Mouse (Mus musculus) embryonic fibroblast, embryonic 13.5 days (primary cell): ENCODE measurements around the gene Rsrc1. TPM values are rescaled to one million over a fixed set of nuclear protein-coding genes. Genes with fewer than 3 reads are reported as not detected.
A peak's percentile ranks its signal among the peaks of the same experiment; 100 is the strongest.

Experiments used
- H3K27ac ChIP-seq: 2 replicates; pipeline ENCODE4 v1.5.1; 2012; ENCODE audit warnings: low read length, control low read depth, inconsistent platforms; ENCODE audit not compliant: insufficient read depth
- H3K4me1 ChIP-seq: 2 replicates; pipeline ENCODE4 v1.6.1; 2011; ENCODE audit warnings: low read length; ENCODE audit not compliant: control insufficient read depth, insufficient read depth
- H3K4me3 ChIP-seq: 2 replicates; pipeline ENCODE4 v1.5.1; 2011; ENCODE audit warnings: mild to moderate bottlenecking, control low read depth, low read length; ENCODE audit not compliant: insufficient read depth
- CTCF ChIP-seq: IDR thresholded peaks from 2 replicates; pipeline ENCODE4 v1.5.1; 2011; ENCODE audit warnings: mild to moderate bottlenecking, control low read depth, low read length, moderate library complexity, borderline replicate concordance; ENCODE audit not compliant: insufficient read depth
- POLR2A ChIP-seq: IDR thresholded peaks from 2 replicates; pipeline ENCODE4 v1.6.1; 2011; ENCODE audit warnings: low read depth, mild to moderate bottlenecking, control low read depth, low read length, moderate library complexity
- polyA plus RNA-seq: library from polyadenylated mRNA; stranded (reverse); fragments of >200 nt; gene quantifications from 2 replicates; pipeline ENCODE4 v1.2.4, GENCODE M21; 2011; ENCODE audit warnings: low read depth; ENCODE audit not compliant: missing spikeins, insufficient read length

Gene Rsrc1
- polyA plus RNA-seq, 1 experiment: 44.9 TPM

GRCm38 (mm10) chr3:66976889-66977615 is 4.1 kb upstream of the Rsrc1 start:
- Histone ChIP-seq H3K4me1 (no peaks in the 10 kb centered on the region), H3K4me3 (peak overlapping the region; percentile 13), H3K27ac (no peak overlapping the region)
- no peak for TF ChIP-seq POLR2A
- no peak for TF ChIP-seq CTCF

- TF ChIP-seq CTCF (no peak), POLR2A (no peak)
- Histone ChIP-seq H3K4me3 (peak overlapping the region; percentile 30), H3K27ac (no peak overlapping the region), H3K4me1 (no peaks in the 10 kb centered on the region)
Measured at GRCm38 (mm10) chr3:66977811-66978456, 3.3 kb upstream of the Rsrc1 start.

DNA sequence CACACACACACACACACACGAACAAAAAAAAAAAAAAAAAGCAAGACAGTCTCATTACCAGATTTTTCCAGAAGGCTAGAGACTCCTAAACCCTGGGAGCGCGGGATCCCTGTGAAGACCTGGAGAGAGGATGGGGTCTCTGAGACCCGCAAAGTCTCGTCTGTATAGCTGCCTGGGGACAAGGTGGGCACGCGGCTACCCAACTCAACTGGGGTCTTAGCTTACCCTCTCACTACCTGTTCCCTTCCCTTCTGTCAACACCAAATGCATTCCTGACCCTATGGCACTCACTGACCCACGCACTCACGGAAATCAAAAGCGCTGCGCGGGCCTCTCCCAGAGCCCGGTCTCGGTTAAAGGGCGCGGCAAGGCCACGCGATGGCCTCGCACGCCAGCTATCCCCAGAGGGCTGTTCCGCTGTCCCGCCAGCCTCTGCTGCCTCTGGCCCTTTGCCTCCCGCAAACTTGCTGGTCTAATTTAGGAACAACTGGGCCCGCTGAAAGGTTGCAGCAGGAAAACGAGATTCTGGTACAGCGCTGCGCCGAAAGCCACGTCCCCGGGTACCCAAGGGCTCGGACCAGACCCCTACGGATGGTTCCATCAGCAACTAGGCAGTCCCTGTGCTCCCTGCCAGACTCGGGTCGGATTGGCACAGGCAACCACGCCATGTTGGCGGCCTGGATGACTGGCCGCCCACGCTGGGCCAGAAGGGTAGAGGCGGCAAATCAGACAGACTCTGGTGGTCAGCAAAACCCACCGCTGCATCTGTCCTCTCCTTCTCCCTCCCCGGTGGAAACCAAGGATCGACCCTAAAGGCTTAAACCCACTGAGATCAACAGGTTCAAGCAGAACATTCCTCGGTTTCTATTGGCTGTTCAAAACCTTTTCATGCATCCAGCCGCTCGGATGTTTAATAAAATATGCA is 2.5 kb upstream of the Rsrc1 start:
- TF ChIP-seq CTCF: no peak
- TF ChIP-seq POLR2A: no peak
- H3K27ac ChIP-seq: no peak overlapping the region
- no peaks in the 10 kb centered on the region for H3K4me1 ChIP-seq
- peak overlapping the region; percentile 30 for H3K4me3 ChIP-seq

GRCm38 (mm10) chr3:66979491-66979890 is 1.7 kb upstream of the Rsrc1 start:
- Histone ChIP-seq H3K4me3 (peak overlapping the region; percentile 30), H3K27ac (peak overlapping the region; percentile 90), H3K4me1 (no peaks in the 10 kb centered on the region)
- TF ChIP-seq CTCF: no peak
- no peak for TF ChIP-seq POLR2A

GRCm38 (mm10) chr3:66980111-66980975 is 847 bp upstream of the Rsrc1 start:
- H3K4me3 ChIP-seq: peak overlapping the region; percentile 82
- no peaks in the 10 kb centered on the region for H3K4me1 ChIP-seq
- peak overlapping the region; percentile 90 for H3K27ac ChIP-seq
- TF ChIP-seq CTCF (no peak), POLR2A (no peak)

DNA sequence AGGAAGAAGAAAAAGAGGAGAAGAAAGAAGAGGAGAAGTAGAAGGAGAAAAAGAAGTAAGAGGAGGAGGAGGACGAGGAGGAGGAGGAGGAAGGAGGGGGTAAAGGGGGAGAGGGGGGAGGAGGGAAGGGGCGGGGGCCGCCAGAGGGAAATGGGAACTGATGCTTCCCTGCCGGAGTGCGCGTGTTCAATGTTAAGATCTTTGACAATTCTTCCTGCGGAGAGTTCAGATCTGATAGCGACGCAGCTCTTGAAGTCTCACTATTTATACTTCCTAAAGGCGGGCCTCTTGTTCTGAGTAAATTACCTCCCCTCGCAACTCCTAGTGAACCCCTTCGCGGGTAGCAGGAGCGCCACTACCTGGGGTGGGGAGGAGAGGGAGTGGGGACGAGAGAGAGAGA is 516 bp downstream of the Rsrc1 start, which contains the start of gene Shox2:
Shox2 (minus strand) TSS at position 66 of the 400 bp plus-strand sequence.
- no peaks in the 10 kb centered on the region for H3K4me1 ChIP-seq
- peak within 1 kb of the TSS; percentile 90 for H3K27ac ChIP-seq
- peak within 1 kb of the TSS; percentile 82 for H3K4me3 ChIP-seq
- TF ChIP-seq CTCF (no peak), POLR2A (0 out of 2 replicates have a peak, but pooled peaks have one; percentile 33)

GRCm38 (mm10) chr3:66982181-66982911 is 1.2 kb downstream of the Rsrc1 start:
- TF ChIP-seq POLR2A (no peak), CTCF (no peak)
- Histone ChIP-seq H3K4me1 (no peaks in the 10 kb centered on the region), H3K4me3 (peak overlapping the region; percentile 82), H3K27ac (peak overlapping the region; percentile 23)

GRCm38 (mm10) chr3:66983481-66983880 is 2.3 kb downstream of the Rsrc1 start:
- Histone ChIP-seq H3K4me1 (no peaks in the 10 kb centered on the region), H3K4me3 (no peak overlapping the region), H3K27ac (no peak overlapping the region)
- TF ChIP-seq POLR2A (no peak), CTCF (no peak)
